Mouse (Mus musculus) megakaryocyte-erythroid progenitor cell, adult 5-6 weeks (primary cell): ENCODE measurements at regions not wholly inside any gene's neighbourhood (a gene's known extent, or its start where the extent isn't known, plus 50 kb on each side); places are given as distances from the start of the nearest gene placed in this dataset.
"Not testable (repeated sequence)": the region's sequence is repeated elsewhere in the genome, so short reads cannot be mapped to it uniquely, and the experiment has no call there.

Source experiments
- ATAC-seq: replicated peaks from 2 replicates; pipeline ENCODE4 v1.8.0; 2016; ENCODE audit warnings: mild to moderate bottlenecking, inconsistent platforms; ENCODE audit not compliant: severe bottlenecking, poor library complexity, low FRiP score, low TSS enrichment

DNA sequence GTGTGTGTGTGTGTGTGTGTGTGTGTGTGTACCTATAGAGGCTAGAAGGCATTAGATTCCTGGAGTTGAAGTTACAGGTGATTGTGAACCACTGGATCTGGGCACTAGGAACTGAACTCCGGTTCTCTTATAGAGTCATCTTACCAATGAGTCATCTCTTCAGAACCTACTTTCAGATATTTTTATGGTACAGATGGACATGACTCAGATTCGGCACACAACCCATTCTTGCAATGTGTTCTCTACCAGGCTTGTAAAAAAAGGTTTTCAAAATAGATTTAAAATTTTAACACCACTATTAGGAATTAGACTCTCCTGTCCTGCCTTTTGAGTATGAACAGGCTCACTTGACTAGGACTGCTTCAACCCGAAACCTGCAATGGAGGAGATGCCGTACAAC is 504.3 kb upstream of the Auts2 start:
- no peak for ATAC-seq

DNA sequence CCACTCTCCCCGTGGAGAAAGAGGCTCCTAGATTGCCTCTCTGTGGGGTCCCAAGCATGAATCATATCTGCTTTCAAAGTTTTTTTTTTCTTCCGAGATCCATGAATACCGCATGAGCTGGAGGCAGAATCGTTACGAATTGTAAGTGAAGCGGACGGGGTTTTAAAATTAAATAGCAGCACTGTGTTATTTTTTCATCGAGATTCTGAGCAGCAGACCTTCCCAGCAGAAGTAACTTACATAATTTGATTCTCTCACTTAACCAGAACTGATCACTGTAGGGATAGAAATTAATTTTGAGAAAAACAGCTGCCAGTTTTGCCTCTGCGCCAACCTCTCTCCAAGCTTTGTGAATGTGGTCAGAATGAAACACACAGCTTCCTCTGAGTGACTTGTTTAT is 502.5 kb upstream of the Auts2 start:
- no peak for ATAC-seq

DNA sequence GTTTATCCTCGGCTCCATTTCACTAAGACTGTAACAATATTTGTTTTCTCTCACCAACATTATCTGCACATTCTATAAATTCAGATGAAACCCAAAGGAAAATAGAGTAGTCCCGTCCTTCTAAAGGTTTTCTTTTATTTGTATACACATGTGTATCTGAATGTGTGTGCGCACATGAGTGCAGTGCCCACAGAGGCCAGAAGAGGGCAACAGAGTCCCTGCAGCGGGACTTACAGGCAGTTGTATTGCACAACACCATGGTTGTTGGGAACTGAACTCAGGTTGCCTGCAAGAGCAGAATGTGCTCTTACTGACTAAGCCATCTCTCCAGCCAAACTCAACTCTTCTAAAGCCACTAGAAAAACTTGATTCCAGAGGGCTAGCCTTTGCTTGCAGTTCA is 484.4 kb upstream of the Auts2 start:
- no peak for ATAC-seq

DNA sequence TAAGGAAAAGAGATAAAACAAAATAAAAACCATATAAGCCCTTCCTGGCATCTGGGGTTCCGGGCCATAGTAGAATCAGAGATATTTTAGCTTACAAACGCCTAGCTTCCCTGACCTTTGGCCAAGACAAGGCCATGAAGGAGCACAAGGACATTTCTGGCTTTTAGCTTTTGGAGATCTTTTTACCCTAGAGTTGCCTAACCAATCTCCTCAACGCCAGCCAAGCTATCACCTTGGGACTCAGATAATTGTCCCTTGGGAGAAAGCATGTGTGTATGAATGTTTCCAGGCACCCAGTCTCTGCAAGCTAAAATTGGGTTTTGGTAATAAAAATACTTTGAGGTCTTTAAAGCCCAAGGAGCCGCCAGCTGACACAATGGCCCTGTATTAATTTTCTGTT is 482.0 kb upstream of the Auts2 start:
- no peak for ATAC-seq

DNA sequence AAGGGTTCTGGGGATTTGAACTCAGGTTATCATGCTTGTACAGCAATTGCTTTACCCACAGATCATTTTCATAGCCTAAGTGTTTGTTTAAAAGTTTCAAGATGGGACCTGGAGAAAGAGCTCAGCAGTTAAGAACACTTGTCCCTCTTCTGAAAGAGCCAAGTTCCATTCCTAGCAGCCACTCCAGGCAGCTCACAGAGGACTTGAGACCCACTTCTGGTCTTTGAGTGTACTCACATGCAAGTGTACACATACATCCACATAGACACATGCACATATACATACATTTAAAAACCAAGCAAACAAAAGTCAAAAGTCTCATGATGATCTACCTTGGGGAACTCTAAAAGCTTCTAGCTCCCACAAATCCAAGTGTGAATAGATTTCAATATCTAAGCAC is 477.7 kb upstream of the Auts2 start:
- ATAC-seq: no peak

DNA sequence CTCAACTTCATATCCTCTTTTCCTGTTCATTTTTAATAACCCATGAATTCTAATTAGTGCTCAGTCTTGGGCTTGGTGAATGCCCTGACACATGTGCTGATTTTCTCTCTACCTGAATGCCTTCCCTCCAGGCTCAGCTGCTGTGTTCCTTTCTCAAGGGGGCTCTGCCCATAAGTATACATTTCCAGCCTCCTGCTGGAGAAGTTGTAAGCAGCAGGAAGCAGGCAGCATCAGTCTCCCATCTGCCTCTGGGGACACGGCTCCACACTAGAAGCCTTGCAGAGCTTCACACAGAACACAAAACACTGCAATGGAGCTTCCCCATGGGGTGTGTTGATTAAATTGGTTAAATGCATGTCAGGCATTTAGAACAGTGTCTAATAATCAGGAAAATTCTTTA is 477.0 kb upstream of the Auts2 start:
- no peak for ATAC-seq

DNA sequence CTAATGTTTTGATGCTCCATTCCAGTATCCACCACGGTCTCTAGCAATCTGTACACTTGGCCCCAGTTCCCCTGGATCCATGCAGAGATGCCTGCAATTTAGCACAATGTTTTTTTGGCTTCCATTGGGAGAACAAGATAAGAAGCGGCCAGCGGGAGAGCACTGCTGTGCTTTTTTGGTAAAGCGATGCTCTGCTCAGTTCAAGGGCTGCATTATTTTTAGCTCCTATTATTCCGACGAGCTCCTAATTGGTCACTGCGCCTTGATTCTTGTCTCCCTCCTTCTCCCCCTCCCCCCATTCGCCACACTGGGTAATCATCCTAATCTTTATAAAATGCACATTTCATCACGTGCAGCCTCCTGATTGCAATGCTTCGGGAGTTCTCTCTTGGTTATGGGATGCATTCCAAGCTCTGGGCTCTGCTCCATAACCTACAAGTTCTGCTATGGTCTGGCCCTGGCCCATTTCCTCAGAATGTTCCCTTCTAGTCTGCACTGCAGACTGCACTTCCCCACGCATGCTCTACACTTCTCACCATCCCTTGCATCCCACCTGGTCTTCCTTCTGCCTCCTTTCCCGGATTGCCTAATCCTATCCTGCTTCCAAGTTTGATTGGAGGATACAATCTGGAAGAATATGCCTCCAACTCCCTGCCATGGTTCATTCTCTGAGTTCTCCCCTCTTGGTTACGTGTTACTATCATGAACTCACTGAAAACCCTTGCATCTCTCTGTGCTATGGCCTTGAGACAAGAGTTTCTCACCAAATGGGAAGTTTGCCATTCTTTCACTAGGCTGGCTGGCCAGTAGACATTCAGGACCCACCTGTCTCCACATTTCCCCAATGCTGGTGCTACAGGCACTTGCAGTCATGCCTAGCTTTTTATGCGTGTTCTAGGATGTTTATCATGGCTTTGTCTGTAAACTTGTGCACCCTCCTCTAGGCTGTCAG is 467.8 kb upstream of the Auts2 start:
- ATAC-seq: no peak

DNA sequence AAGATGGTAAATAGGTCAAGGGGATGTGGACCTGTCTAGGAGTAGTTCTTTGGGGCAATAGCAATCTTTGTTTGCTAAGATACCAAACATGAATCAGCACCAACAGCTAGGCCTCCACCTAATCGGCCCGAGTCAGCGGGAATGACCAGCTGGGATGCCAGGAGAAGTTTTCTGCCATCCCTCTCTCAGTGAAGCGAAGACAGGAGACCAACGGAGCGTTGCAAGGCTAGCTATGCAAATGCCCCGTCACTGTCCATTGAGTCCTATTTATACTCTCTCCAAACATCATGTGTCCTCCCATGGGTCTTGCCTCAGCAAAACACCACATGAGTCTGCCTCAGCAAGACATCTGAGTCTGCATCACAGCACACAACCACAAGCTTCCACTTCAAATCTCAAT is 439.7 kb upstream of the Auts2 start:
- ATAC-seq: no peak

DNA sequence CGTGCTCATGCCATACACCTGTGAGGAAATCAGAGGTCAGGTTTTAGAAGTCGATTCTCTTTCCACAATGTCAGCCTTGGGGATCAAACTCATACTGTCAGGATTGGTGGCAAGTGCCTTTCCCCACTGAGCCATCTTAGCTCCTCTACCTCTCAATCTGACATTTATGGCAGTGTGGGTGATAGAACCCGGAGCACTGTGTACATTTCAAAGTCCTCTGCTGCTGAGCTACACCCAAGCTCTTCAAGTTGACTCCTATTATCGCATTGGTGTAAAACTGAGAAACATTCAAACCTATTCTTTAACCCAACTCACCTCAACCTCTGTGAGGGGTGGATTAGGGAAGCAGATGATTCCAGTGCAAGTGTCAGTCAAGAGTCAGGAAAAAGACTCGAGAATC is 435.9 kb upstream of the Auts2 start:
- no peak for ATAC-seq

DNA sequence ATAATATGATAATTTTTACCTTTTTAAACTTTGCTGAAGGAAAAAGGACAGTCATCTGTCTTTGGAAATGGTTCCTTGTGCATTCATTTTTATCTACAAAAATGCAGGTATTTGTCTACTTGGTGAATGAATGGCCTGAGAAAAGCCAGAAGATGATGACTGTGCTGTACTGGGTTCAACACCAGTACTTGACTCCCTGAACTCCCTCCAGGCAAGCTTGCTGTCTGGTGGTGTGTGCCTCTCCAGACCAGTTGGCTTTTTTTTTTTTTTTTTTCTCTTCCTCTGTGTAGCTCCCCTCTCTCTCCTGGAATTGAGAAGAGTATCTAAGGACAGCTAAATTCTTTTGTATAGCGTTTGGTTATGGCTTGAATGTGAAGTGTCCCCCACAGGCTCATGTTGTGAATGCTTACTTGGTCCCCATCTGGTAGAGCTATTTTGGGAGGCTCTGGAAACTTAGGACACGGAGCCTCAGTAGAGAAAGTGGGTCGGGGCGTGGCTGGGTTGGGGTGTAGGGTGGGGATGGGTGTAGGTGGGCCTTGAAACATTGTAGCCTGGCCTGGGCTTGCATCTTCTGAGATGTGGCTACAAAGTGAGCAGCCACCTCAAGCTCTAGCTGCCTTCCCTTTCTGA is 432.3 kb upstream of the Auts2 start:
- no peak for ATAC-seq

DNA sequence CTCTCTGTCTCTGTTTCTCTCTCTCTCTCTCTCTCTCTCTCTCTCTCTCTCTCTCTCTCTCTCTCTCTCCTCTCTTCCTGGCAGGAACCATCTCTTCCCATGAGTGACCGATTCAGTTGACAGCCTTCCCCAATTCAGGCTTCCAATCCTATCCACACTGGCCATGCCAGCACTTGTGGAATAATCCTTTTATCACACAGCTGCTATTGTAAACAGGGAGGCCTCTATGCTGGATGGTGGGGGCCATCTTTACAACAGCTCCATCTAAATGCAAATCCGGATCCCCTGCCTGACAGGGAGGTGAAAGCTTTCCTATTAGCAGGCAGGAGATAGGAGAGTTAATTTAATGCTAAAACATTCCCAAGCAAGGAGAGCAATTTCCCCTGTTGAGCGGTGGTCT is 431.7 kb upstream of the Auts2 start:
- ATAC-seq: no peak

DNA sequence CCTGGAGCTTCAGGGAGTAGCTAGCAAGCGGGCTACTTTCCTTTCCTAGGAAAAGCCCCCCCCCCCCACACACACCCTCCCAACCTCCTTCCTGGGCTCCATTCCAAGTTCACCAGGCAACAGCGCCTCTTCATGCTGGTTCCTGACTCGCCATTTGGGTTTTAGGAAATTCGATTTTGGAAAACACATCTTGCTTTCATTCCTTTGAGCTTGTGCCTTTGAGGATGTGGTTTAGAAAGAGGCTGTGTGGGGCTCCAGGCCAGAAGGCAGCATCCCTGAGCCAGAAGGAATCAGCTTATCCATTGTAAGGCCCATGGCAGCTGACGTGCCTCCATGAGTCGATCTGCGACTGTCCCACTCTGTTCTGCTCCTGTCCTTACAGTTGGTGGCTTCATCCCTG is 427.9 kb upstream of the Auts2 start:
- no peak for ATAC-seq

DNA sequence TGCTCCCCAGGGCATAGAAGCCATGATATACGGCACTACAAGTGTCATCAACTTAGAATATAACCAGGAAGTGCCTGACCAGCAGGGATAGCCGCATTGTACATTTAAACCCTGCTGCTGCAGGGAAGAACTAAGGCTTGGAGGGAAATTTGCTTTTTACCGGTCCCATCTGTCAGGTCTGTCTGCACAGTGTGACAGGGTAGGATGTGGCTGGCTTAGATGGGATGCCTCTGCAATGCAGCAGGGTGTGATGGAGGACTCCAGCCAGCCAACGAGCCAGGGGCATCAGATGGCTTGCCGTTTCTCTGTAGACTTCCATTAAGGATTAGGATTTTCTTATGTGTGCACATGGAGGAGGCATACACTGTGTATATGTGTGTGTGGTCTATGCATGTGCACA is 426.2 kb upstream of the Auts2 start:
- no peak for ATAC-seq

DNA sequence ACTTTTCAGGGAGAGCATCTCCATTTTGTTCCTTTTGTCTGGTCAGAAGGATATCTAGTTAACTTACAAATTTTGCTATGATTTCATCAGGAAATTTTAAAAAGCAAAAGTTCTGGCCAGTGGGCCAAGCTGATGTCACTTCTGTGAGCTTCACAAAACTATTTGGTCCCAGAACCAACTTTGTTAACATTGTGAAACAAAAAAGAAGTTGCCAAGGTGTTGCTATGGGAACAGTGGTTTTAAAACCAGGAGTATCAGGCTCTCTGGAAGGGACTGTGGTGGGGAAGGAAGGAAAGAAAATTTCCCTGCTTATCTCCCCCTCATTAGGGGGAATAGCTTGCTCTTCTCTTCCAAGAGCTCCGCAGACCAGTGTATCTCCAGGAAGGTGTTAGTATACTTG is 416.8 kb upstream of the Auts2 start:
- ATAC-seq: no peak

DNA sequence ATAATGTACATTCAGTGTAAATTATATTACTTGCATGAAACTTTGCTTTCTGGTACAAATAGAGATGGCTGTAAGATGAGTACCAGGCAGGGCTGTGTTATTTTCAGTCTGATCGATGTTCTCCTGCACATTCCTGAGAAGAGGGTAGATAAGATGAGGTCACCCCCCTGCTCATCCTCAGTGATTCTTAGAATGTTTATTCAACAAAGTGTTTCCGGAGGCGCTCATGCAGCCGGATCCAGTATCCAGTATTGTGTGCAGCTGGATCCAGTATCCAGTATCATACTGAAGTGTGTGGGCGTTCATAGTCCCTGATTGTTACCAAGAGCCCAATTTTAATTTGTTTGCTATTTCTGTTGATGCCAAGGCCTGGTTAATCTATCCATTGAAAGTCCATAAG is 413.0 kb upstream of the Auts2 start:
- ATAC-seq: no peak

DNA sequence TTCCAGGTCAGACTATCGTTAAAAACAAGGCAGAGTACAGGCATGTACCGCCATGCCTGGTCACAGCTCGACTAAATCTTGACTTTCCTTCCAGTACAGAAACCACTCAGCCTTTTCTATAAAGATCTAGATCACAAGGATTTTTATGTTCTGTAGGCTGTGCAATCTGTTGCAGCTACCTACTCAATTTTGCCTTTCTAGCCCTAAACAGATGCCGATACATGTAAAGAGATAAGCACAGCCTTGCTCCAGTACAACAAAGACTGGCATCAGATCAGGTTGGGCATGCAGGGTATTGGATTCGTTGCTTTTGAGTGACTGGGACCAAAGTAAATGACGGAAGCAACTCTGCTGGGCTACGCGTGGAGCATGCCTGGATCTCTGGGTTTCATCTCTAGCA is 411.9 kb upstream of the Auts2 start:
- ATAC-seq: no peak

DNA sequence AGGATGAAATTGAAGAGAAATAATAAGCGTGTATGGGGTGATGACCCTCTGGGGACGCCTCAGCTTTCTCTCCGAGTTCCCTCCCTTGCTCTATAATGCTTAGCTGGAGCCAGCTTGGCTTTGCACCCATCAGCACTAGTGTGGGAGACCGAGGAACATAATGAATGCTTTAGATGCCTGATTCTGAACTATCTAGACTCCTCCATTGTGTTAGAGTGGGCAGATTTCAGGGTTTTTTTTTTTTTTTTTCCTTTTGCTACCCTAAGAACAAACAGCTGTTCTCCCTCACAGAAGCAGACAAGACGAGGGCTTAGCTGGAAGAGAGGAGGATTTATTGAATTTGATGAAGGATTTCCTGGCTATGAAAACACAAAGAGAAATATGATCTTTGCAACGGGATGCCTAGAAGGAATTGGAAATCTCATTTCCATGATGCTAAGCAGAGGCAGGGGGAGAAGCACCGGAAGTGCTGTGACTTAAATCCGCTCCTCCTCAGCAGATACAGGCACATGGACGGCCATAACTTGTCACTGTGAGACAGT is 390.4 kb upstream of the Auts2 start:
- ATAC-seq: no peak

DNA sequence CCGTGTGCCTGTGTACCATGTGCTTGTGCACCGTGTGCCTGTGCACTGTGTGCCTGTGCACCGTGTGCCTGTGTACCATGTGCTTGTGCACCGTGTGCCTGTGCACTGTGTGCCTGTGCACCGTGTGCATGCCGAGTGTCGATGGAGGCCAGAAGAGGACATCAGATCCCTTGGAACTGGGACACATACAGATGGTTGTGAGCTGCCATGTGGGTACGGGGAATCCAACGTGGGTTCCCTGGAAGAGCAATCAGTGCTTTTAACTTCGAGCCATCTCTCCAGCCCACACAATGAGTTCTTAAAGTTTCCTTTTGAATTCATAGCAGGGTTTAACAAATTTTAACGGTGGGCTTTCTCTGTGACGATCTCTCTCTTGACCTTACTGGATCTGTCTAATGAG is 386.8 kb upstream of the Auts2 start:
- not testable (repeated sequence) for ATAC-seq

DNA sequence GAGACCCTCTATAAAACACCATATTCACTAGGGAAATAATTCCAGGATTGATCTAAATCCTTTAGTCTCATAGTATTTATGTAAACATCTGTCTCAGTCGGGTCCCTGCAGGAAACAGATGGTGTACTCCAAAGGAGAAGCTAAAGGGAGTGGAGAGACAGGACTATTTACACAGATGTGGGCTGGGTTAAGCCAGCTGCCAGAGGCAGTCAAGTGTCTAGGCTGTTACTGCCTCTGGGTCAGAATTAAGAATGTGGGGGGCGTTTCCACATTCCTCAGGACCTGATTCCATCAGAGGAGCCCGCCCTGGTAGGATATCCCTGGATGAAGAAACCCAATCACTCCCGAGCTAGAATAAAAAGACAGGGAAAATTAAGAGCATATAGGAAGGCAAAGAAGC is 380.2 kb upstream of the Auts2 start:
- no peak for ATAC-seq

DNA sequence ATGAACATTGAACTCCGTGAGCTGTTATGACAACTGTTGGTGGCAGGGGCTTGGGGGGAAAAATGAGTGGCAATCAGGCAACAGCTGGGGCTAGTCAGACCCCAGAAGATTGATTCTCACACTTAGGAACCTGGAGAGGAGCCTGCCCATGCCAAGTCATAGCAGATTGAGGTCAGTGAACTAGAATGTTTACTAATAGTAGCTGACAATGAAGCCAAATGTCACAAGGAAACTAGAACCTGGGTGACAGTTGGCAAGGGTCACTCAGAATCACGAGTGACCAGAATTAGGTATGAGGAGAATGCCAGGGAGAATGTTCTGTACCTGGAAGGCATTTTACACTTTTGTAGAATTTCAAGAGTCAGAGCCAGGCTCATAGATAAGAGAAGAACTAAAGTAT is 365.9 kb upstream of the Auts2 start:
- ATAC-seq: no peak

DNA sequence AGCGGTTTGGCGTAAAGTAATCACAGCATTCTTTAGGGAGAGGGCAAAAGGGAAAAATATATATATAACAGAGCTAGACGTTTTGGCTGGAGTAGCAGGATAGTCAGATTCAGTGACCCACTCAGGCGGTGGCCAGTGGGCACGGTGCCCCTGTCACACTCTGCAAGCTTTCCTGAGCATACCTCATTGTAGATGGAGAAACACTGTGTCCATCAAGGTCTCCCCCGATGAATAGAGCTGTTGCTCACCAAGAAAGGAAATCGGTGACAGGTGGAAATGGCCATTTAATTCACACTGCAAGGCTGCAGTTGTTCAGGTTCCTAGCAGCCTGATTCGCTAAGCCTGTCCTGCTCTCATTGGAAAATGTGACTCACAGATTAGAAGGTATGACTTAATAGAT is 365.1 kb upstream of the Auts2 start:
- ATAC-seq: no peak
